Mouse (Mus musculus) neural tube, embryonic 11.5 days (tissue): Measurements from ENCODE around the gene Mkrn2. TPM values are rescaled to one million over a fixed set of nuclear protein-coding genes. Genes with fewer than 3 reads are reported as not detected.
"Not testable (repeated sequence)": the region's sequence is repeated elsewhere in the genome, so short reads cannot be mapped to it uniquely, and the experiment has no call there.

Experiments
- ATAC-seq: fragments of 200-750 bp; cut with Nextera tagmentation; 2 replicates; pipeline ENCODE4 v1.8.0; 2017; ENCODE audit warnings: moderate number of reproducible peaks, mild to moderate bottlenecking, moderate TSS enrichment, moderate library complexity; ENCODE audit not compliant: insufficient read depth, low FRiP score, low TSS enrichment
- DNase-seq: peaks from one replicate; pipeline ENCODE4 v3.0.0-alpha.2; 2015; ENCODE audit warnings: low spot score
- H3K27ac ChIP-seq: fragments of 300-500 bp; sonication (generic); 2 replicates; pipeline ENCODE4 v1.5.1; 2014; ENCODE audit warnings: low read depth, mild to moderate bottlenecking, low read length
- H3K27me3 ChIP-seq: fragments of 300-500 bp; sonication (generic); 2 replicates; pipeline ENCODE4 v1.6.1; 2014; ENCODE audit warnings: mild to moderate bottlenecking, low read length, mixed read lengths; ENCODE audit not compliant: control insufficient read depth, insufficient read depth
- H3K36me3 ChIP-seq: fragments of 300-500 bp; sonication (generic); 2 replicates; pipeline ENCODE4 v1.6.1; 2014; ENCODE audit warnings: mild to moderate bottlenecking, low read length, moderate library complexity, mixed read lengths; ENCODE audit not compliant: control insufficient read depth, insufficient read depth
- H3K4me1 ChIP-seq: fragments of 300-500 bp; sonication (generic); 2 replicates; pipeline ENCODE4 v1.6.1; 2014; ENCODE audit warnings: low read length, mixed read lengths; ENCODE audit not compliant: control insufficient read depth, insufficient read depth
- H3K4me2 ChIP-seq: fragments of 300-500 bp; sonication (generic); 2 replicates; pipeline ENCODE4 v1.6.1; 2014; ENCODE audit warnings: low read depth, mild to moderate bottlenecking, moderate library complexity
- H3K4me3 ChIP-seq: fragments of 300-500 bp; sonication (generic); 2 replicates; pipeline ENCODE4 v1.5.1; 2014; ENCODE audit warnings: low read depth, low read length
- H3K9ac ChIP-seq: fragments of 300-500 bp; sonication (generic); 2 replicates; pipeline ENCODE4 v1.6.1; 2014; ENCODE audit warnings: mild to moderate bottlenecking, low read length
- H3K9me3 ChIP-seq: fragments of 300-500 bp; sonication (generic); 2 replicates; pipeline ENCODE4 v1.6.1; 2016; ENCODE audit warnings: low read length; ENCODE audit not compliant: control insufficient read depth
- WGBS: fragments of 180-500 bp; shearing (Covaris S2); extraction: QIAGEN DNeasy Blood & Tissue Kit; methylation state at CpG from one replicate; pipeline ENCODE4 v1.1.7; 2014; 5-methylcytosine and 5-hydroxymethylcytosine counted together
- polyA plus RNA-seq: library from polyadenylated mRNA; unstranded; fragments of >200 nt; fragmentation: Nextera tagmentation; extraction: Ambion mirVana; gene quantifications from 2 replicates; pipeline ENCODE4 v1.2.1, GENCODE M21; 2014

Gene Mkrn2
- polyA plus RNA-seq, 1 experiment from 2014 or later: 33.1 TPM

DNA sequence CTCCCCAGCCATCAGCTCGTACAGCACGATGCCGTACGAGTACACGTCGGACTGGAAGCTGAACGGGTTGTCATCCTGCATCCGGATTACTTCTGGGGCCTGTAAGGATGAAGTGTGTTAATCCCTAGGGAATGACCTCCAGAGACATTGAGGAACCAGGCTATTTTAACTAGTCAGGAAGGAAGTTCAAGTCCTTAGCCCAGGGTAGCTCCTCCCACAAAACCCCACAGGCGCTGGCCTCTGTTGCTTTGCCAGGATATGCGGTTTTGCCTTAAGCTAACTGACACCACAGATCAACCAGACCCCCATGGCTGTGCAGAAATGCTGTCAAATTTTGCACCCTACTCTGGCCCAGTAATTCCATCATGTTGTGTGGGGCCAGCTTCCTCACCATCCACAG lies 18.1 kb downstream of the Mkrn2 start:
- H3K9me3 ChIP-seq: no peaks in the 10 kb centered on the region
- peaks cover 29% of the 10 kb centered on the region for H3K36me3 ChIP-seq
- no peaks in the 10 kb centered on the region for H3K4me1 ChIP-seq
- WGBS: 94% methylated on average over 10 of the region's 10 CpGs
- DNase-seq (no peak), ATAC-seq (no peak)
- no peak overlapping the region for H3K9ac ChIP-seq
- H3K27ac ChIP-seq: no peak overlapping the region
- H3K27me3 ChIP-seq: no peaks in the 10 kb centered on the region
- no peak overlapping the region for H3K4me2 ChIP-seq
- no peak overlapping the region for H3K4me3 ChIP-seq

DNA sequence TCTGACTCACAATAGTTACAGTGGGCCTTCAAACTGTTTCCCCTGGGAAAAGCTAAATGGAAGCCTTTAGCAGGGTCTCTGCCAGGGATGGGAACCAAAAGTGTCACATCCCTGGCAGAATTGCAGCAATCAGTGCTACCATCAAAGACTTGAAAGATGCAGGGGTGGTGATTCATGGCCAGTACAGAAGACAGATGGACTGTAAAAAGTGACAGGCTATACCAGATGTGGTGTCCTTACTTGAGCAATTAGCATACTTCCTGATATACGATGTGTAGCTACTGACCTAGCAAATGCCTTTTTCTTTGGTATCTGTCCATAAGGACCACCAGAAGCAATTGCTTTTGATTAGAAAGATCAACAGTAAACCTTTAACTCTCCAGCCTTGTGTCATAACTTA lies 19.2 kb downstream of the Mkrn2 start:
- ATAC-seq (no peak), DNase-seq (no peak)
- no peaks in the 10 kb centered on the region for H3K27me3 ChIP-seq
- H3K36me3 ChIP-seq: peaks cover 28% of the 10 kb centered on the region
- no peaks in the 10 kb centered on the region for H3K9me3 ChIP-seq
- H3K9ac ChIP-seq: no peak overlapping the region
- no peak overlapping the region for H3K4me3 ChIP-seq
- 46% methylated on average over 1 of the region's 1 CpGs for WGBS
- no peak overlapping the region for H3K27ac ChIP-seq
- no peak overlapping the region for H3K4me2 ChIP-seq
- H3K4me1 ChIP-seq: no peaks in the 10 kb centered on the region

DNA sequence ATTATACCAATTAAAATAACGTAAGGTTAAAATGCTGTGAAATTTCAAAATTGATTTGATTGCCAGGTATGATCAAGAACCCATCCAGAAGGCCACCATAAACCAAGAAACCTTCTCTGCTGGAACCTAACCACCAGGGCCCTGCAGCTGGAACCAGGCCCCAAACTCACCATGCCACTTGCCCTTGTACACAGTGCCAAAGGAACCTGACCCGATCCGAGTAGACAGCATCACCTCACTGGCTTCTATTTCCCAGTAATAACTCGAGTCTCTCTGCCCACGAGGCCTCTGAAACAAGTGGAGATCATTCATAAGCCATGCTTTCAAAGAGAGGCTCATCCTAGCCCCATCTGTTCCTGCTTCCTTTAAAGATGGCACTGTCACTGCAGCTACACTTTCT lies 24.4 kb downstream of the Mkrn2 start:
- ATAC-seq (no peak), DNase-seq (no peak)
- H3K4me3 ChIP-seq: no peak overlapping the region
- no peaks in the 10 kb centered on the region for H3K9me3 ChIP-seq
- H3K36me3 ChIP-seq: peaks cover 12% of the 10 kb centered on the region
- no peak overlapping the region for H3K4me2 ChIP-seq
- H3K27ac ChIP-seq: no peak overlapping the region
- 90% methylated on average over 5 of the region's 5 CpGs for WGBS
- H3K9ac ChIP-seq: no peak overlapping the region
- no peaks in the 10 kb centered on the region for H3K27me3 ChIP-seq
- H3K4me1 ChIP-seq: no peaks in the 10 kb centered on the region

DNA sequence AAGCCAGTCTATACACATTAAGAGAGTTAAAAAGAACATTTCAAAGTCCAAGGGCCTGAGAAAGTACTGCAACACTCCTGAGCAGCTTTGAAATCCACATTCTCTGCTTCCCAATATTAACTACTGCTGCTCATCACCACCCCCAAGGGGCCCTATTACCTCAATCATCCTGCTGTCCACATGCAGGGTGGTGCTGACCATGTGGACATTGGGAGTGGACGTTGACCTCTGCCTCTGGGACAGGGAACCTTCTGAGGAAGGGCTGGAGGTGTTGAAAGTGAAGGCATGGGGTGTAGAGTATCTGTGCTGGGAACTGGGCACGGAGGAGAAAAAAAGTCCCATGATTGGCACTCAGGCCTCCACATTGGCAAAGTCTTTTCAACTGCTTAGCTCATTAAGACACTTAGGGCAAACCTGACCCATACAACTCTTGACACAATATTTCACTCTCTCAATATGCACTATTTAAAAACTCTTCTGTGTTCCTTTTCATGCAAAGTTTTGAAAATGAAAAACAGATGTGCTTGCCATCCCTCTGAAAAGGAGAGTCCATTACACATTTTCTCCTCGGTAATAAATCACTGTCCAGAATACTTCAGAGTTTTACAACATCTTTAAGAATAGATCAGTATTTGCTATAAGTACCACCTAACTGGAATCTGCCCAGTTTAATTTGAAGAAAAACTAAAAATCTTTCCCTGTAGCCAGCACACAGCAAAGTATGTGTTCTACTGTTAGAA lies 29.5 kb downstream of the Mkrn2 start:
- Histone ChIP-seq H3K4me3 (no peak overlapping the region), H3K9ac (no peak overlapping the region), H3K4me1 (no peaks in the 10 kb centered on the region), H3K36me3 (peaks cover 15% of the 10 kb centered on the region), H3K9me3 (no peaks in the 10 kb centered on the region), H3K27ac (no peak overlapping the region), H3K27me3 (no peaks in the 10 kb centered on the region), H3K4me2 (no peak overlapping the region)
- DNase-seq: no peak
- WGBS: 76% methylated on average over 3 of the region's 3 CpGs
- no peak for ATAC-seq

DNA sequence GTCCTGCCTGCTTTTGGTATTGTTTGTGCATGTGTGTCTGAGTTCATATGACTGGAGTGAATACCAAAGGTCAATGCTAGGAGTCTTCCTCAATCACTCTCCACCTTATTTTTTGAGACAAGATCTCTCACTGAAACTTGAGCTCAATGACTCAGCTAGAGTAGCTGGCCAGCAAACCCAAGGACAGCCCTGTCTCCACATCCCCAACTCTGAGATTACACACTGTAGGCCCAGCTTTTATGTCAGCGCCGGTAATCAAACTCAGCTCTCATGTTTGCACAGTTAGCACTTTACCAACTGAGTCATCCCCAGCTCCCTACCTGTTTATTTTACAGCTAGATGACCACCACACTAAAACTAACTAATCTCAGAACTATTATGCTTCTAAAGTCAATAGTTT lies 32.3 kb downstream of the Mkrn2 start:
- Histone ChIP-seq H3K36me3 (peaks cover 12% of the 10 kb centered on the region), H3K27ac (no peak overlapping the region), H3K4me2 (no peak overlapping the region), H3K9me3 (no peaks in the 10 kb centered on the region), H3K4me3 (no peak overlapping the region), H3K27me3 (no peaks in the 10 kb centered on the region), H3K9ac (no peak overlapping the region), H3K4me1 (no peaks in the 10 kb centered on the region)
- 96% methylated on average over 2 of the region's 2 CpGs for WGBS
- no peak for DNase-seq
- no peak for ATAC-seq

DNA sequence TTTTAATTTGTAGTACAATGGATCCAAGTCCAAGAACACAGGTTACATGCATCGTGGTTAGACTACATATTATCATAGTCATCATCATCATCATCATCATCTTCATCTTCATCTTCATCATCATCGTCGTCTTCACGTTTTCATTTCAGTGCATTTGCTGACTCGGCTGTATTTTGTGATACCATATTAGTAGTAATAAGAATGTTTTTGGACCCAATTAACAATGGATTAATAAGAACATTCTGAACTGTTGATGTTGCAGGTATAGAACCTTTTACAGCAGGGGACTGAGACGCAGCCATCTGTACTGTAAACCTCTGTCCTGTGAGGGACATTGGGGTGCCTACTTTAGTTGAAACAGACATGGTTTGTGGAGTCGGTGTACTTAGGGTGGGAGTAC lies 36.5 kb downstream of the Mkrn2 start:
- not testable (repeated sequence) for H3K36me3 ChIP-seq, DNase-seq, H3K9ac ChIP-seq, H3K4me1 ChIP-seq, H3K27ac ChIP-seq, H3K4me3 ChIP-seq, H3K27me3 ChIP-seq, H3K4me2 ChIP-seq, ATAC-seq, H3K9me3 ChIP-seq
- 95% methylated on average over 7 of the region's 7 CpGs for WGBS

DNA sequence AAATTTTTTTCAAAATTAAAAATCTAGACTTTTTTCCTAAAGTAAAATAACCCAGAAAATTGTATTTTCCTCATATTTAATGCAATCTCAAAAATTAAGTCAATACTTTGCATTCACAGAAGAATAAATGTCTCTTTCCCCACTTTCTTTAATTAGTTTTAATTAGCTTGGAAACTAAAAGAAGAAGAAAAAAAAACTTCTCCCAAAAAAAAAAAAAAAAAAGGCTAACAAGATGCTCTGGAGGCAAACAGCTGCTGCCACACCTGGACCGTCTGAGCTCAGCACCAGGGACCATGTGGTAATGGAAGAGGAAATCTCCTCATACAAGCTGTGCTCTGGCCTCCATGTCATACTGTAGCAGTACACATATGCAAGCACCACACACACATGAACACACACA lies 41.6 kb downstream of the Mkrn2 start:
- no peak overlapping the region for H3K4me3 ChIP-seq
- WGBS: 72% methylated on average over 1 of the region's 1 CpGs
- no peaks in the 10 kb centered on the region for H3K4me1 ChIP-seq
- ATAC-seq: no peak
- H3K9me3 ChIP-seq: no peaks in the 10 kb centered on the region
- no peak for DNase-seq
- no peak overlapping the region for H3K9ac ChIP-seq
- H3K27me3 ChIP-seq: no peaks in the 10 kb centered on the region
- no peak overlapping the region for H3K27ac ChIP-seq
- no peak overlapping the region for H3K4me2 ChIP-seq
- H3K36me3 ChIP-seq: 0 out of 2 replicates have a peak, but pooled peaks cover 2% of the 10 kb centered on the region

DNA sequence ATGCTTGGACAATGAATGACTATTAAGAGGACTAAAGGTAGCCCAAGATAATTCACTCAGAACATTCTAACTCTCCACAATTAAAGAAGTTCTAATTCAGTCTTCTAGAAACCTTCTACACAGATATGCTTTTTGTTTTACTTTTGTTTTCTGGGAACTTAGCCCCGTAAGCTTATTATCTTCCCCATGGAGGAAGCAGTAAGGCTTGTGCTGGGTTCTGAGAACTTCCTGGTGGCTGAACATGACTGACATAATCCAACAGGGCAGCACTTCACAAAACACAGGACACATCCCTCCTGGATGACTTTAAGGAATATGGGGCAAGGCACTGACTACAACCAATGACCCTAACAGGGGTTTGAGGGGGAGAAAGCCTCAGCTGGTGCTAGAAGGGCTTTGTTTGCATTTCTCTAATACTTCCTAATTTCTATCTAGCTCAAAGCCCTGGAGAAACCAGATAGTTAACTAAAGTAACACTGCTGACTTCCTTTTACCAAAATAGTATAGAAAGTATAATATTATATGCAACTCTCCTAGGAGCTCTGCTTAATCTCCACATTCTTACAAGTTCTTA lies 48.2 kb downstream of the Mkrn2 start:
- no peak overlapping the region for H3K4me3 ChIP-seq

More for the DNA sequence above, 48.2 kb downstream of the Mkrn2 start:
- H3K36me3 ChIP-seq: no peaks in the 10 kb centered on the region
- no peak overlapping the region for H3K4me2 ChIP-seq
- H3K4me1 ChIP-seq: peaks cover 3% of the 10 kb centered on the region; the same call in 1 of the 2 replicates
- H3K27me3 ChIP-seq: no peaks in the 10 kb centered on the region
- WGBS: 85% methylated on average over 1 of the region's 1 CpGs
- DNase-seq (no peak), ATAC-seq (no peak)
- no peak overlapping the region for H3K9ac ChIP-seq
- H3K9me3 ChIP-seq: no peaks in the 10 kb centered on the region
- H3K27ac ChIP-seq: no peak overlapping the region
